Mouse (Mus musculus): ENCODE measurements around the gene Epb41l3.

- TF ChIP-seq CTCF (IDR thresholded peaks at IDR 0.05; ENCODE audit: extremely low read depth, insufficient read depth, insufficient read length, insufficient replicate concordance): no peak
- TF ChIP-seq POLR2A (IDR thresholded peaks at IDR 0.05; ENCODE audit: low read depth, low read length): no peak
These were observed 154.7 kb downstream of the Epb41l3 start for GRCm38 (mm10) chr17:69230131-69230621.
